Mouse (Mus musculus) lung, postnatal 0 days (tissue): ENCODE measurements at regions not wholly inside any gene's neighbourhood (a gene's known extent, or its start where the extent isn't known, plus 50 kb on each side); places are given as distances from the start of the nearest gene placed in this dataset.

Source experiments
- CTCF ChIP-seq: IDR thresholded peaks from 2 replicates; pipeline ENCODE4 v1.5.1; 2016; ENCODE audit warnings: antibody characterized with exemption, mild to moderate bottlenecking
- EP300 ChIP-seq: IDR thresholded peaks from 2 replicates; pipeline ENCODE4 v1.6.1; 2016; ENCODE audit warnings: antibody characterized with exemption, mild to moderate bottlenecking, control low read depth

DNA sequence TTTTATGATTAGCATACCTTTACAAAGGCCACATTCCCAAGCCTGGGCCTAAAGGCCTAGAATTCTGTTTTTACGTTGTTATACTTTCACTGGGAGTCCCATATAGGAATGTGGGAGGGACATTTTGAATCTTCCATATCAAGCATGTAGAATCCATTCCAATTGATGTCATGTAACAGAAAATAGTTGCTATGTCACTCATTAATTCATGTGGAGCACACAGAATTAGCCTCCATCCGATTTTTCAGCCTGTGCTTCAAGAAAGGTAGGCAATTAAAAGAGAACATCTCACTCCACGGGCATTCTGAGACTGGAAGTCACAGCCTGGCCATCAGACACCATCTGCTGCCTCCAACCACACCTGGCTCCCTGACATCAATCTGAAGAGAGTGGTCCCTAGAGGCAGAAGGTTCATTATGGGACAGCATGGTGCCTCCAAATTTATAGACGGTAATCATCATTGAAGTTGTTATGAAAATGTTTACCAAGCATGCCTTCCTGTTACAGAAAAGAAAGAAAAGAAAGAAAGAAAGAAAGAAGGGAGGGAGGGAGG lies 436.9 kb upstream of the Sphkap start:
- TF ChIP-seq EP300 (no peak), CTCF (no peak)
